Mouse (Mus musculus): ENCODE results near the gene Etl4. TPM values are rescaled to one million over a fixed set of nuclear protein-coding genes. Genes with fewer than 3 reads are reported as not detected.

Gene Etl4
- 0.26 and 3.1 TPM in 2 replicates for total RNA-seq (2014; fragmentation: Nextera tagmentation)
- total RNA-seq (2017) = 0.82 TPM in 1 of 2 replicates, not detected in the other

DNA sequence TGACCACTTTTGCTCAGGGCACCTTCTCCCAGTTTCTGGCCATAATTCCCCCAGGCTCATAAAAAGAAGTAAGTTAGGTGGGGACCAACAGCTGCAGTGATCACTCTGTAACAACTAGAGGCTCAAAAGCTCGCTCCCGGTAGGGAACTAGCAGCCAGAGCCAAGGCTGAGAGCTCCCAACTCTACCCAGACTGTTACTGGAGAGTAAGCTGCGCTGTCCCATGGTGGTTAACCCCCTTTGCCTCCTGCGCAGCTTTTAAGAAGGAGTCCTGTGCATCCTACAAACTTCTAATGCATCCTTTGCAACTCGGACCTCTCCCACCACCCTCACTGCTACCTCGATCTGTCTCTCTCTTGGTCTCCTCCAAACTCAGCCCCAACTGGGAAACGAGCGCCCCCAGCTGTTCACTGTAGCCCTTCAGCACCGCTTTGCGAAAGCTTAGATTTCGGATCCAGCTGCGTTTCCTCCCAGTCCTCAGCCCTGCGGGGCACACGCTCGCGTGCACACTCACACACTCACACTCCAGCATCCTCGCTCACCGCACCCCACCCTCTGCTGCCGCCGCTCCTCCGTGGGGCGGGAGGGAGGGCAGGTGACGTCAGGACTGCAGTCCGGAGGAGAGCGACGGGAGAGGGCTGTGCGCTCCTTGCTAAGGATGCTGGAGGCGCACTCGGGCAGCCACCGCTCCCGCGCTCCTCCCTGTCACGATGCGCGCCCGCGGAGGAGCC is at the start of gene Etl4:
TSS of gene Etl4 (plus strand) at position 610 of the 729 bp plus-strand sequence.
- peak; percentile 25 for ATAC-seq (replicated peaks; ENCODE audit: poor library complexity, severe bottlenecking)

DNA sequence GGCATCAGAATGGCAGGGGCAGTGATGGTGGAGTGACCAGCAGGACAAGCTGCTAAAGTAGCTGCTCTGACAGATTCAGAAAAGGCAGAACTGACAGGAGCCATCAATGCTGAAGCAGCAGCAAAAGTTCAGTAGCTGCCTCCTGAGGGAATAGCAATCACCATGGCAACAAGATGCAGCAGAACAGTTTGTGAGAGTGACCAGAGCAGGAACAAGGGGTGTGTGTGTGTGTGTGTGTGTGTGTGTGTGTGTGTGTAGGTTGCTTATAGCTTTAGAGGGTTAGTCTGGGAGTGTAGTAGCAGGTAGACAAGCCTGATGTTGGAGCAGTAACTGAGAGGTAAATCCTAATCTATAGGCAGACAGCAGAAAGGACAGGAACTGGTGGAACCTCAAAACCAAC is 40.4 kb upstream of the Etl4 start:
- no peak for ATAC-seq (replicated peaks; ENCODE audit: poor library complexity, severe bottlenecking)

DNA sequence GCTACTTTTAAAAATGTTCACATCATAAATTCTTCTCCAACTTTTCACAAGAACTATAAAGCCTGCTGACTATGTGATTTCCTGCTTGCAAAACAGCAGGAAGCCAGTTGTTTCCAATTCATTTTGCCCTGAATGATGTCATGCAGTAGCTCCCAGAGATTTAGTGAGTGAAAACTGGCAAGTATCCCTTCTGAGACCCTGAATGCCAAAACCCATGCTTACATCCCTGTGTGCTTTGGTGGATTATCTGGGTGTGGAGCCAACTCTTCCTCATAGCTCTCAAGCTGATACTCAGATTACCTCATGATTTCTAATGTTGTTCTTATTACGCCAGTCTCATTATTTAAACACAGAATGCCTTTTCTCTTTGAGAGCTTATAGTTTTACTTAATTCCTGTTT is 37.7 kb upstream of the Etl4 start:
- ATAC-seq (replicated peaks; ENCODE audit: poor library complexity, severe bottlenecking) = no peak

DNA sequence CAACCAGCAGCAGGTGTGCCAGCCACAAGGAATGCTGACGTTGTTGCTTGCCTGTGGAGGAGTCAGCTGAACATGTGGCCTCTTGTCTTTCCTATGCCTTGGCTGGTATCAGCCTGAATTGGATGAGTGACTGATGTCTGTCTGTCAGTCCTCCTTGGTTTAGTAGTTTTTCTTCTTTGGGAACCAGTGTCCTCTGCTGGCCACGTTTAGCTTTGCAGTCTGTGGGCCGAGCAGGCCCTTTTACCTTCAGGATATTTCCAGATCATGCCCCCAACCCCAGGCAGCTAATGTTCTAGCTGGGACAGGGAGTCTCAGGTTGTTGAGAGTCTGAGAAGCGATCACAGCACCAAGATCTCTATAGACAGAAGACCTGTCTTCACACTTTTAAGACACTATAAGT is 18.7 kb upstream of the Etl4 start:
- ATAC-seq (replicated peaks; ENCODE audit: poor library complexity, severe bottlenecking) = no peak

DNA sequence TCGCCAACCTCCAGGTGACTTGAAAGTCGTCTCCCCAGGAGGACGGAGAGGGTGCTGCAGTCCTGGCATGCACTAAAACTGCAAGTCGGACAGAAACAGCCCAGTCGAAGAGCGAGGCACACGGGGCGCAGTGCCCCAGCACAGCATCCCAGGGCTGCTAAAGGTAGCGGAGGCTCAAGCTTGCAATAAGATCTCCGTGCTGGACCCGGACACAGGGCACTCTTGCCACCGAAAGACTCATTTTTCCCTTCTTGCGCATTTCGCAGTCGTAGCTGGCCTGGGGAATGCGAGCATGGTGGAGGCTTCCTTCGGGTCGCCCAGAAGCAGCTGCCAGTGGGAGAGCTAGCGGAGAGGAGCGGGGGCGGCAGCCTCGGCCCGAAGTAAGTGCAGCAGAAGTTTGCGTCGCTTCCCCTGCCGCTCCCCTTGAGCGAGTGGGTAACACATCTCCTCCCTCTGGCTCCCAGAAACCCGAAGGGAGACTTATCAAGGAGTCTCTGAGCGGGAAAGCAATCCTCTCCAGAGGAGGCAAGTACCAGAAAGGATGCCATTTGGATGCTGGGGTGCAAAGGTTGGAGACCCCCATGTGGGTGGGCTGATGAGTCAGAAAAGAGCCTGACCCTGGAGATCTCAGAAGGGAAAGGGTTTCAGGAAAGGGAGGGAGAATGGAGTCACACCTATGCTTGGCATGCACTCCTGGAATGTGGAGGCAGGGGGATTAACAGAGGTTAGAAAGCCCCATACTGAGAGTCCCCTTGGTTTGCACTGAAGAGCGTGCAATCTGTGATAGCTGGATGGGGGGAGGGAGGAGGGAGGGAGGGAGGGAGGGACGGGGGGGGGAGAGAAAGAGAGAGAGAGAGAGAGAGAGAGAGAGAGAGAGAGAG is 560 bp downstream of the Etl4 start:
- ATAC-seq (replicated peaks; ENCODE audit: poor library complexity, severe bottlenecking) = peak; percentile 9; the same call in 1 of the 2 replicates

DNA sequence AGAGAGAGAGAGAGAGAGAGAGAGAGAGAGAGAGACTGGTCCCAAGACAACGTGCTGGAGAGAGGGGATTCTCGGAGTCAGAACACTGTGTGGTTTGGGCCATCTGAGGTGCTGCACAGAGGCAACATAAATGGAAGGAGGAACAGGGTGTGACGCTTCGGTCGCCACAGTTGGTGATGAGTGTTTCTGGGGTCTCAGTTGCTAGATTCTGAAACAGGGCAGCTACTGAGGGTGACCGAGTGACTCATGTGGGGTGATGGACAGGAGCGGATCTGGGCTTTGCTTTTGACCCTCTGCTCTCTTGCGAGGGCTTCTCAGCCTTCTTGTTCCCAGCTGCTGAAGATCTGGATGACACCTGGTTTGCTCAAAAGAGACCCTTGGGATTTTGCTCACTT is 1.2 kb downstream of the Etl4 start:
- no peak for ATAC-seq (replicated peaks; ENCODE audit: poor library complexity, severe bottlenecking)

DNA sequence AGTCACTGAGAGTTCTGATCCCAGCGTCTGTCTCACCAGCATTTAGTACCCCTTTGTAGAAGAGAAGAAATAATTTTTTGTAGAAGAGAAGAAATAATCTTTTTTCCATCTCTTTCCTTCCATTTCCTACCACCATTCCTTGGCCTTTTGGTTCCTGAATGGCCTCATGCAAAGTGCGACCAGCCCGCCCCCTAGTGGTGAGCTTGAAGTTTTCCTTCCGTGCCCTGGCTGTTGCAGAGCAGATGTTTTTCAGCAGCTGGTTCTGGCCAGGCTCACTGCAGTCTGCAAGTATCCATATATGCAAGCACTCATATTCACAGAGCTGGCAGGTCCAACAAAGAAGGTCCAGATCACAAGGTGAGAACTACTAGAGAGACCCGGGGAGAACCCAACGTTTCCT is 9.6 kb downstream of the Etl4 start:
- ATAC-seq (replicated peaks; ENCODE audit: poor library complexity, severe bottlenecking) = no peak; the same call in 1 of the 2 replicates

DNA sequence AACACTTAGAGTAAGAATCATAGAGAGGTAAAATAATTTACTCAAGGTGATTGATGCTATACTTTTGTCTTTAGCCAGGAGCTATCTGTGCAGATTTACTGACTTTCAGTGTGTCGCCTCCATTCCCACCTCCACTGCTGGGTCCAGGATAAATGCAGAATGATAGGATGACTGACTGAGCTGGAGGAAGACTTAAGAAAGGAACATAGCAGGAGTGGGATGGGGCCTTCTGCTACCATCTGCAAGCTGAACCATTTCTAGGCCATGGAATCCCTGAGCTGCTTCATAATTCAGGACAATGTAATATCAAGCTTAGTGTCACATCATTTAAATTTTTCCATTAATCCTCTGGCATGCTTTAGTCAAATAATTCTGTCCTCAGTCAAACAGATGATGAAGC is 20.4 kb downstream of the Etl4 start:
- ATAC-seq (replicated peaks; ENCODE audit: poor library complexity, severe bottlenecking) = no peak

DNA sequence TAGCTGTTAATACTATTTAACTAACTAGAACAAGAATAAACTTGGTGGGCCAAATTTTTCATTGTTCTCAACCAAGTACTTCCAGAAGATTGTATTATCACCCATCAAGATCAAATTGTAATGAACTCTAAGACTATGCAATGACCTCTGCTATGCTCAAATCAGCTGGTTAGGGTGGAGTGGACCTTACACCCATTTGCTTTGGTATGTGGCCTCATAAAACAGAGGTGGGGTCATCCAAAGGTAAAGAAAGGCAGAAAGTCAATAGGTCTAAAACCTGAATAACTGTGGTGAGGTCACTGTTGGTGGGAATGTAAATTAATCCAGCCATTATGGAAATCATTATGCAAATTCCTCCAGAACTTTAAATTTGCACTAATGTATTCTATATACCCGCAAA is 24.3 kb downstream of the Etl4 start:
- no peak for ATAC-seq (replicated peaks; ENCODE audit: poor library complexity, severe bottlenecking)

DNA sequence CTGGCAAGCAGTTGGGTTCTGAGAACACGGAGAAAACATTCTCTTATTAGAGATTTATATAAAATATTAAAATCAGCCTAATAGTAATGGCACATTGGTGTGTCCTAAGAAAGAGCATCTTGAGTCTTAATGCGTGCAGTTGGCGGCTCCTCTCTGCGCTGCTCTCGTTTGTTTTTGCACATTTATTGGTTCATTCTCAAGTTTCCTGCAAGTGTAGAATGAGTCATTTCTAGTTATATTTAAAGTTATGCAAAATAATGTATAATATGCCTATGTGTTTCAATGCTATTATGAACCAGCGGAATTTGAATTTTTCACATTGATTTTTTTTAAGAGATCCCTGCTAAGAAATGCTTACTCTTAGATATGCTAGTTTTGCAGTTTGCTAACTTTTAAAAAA is 35.6 kb downstream of the Etl4 start:
- ATAC-seq (replicated peaks; ENCODE audit: poor library complexity, severe bottlenecking) = no peak

DNA sequence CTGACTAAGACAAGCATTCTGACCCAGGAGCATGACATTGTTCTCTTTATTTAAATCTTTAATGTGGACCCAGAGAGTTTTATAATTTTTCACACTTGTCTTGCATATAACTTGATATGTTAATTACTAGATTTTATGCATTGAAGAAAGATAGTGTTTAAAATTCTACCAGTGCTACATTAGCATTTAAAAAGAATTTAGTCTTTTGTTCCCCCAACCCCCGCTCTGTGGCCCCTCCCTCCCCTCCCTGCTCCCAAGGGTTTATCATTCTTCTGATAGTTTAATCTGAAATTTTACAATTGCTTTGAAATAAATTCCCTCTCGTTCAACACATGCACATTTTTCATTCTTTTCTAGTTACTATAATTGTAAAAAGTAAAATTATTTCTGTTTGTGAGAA is 43.4 kb downstream of the Etl4 start:
- ATAC-seq (replicated peaks; ENCODE audit: poor library complexity, severe bottlenecking) = no peak

DNA sequence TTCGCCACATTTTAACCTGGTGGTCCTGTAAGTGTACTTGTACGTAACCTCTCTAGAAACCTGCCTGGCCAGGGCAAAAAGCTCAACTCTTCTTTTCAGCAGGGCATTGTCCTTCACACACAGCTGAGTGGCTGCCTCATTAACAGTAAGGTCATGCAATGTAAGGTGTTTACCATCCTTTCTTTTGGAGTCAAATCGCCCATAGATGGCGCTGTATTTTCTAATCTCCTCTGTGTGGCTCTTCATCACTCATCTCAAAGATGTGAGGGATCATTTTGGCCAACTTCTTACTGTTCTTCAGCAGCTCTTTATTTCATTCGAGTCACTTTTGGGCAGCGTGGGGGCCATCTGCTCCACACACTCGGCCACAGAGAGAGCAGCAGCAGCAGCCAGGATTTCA is 56.9 kb downstream of the Etl4 start:
- ATAC-seq (replicated peaks; ENCODE audit: poor library complexity, severe bottlenecking) = no peak

DNA sequence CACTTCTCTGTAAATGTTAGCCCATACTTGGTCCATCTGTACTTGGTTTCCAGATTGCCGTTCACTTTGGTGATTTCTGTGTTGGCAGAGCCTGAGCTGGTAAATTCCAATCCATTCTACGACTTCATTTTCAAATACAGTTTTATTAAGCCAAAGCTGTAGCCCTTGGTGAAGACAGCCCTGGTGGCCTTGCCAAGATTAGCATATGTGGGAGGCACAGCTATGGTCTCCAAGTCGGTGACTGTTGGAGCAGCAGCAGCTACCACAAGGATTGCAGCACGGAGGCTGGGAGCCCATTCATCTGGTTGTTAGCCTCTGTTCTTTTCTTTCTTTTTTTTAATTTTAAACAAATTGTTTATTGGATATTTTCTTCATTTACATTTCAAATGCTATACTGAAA is 128.1 kb downstream of the Etl4 start:
- no peak for ATAC-seq (replicated peaks; ENCODE audit: poor library complexity, severe bottlenecking)

DNA sequence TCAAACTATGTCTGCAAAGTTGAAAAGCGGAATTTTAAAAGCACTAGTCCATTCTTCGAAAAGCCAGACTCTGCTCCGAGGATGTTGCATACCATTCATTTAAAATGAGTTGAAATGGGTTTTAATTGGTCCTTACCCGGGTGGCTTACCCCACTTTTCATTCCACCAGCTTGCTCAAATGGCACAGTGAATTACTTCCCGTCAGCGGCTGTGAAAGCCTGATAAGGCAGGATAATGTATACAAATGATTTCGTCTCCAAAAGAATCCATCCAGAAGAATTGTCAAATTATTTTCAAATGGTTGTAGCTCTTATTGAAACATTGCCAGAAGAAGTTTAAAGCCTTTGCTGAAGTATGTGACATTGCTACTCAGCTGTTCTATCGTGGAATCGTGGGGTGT is 162.8 kb downstream of the Etl4 start:
- ATAC-seq (replicated peaks; ENCODE audit: poor library complexity, severe bottlenecking) = no peak

DNA sequence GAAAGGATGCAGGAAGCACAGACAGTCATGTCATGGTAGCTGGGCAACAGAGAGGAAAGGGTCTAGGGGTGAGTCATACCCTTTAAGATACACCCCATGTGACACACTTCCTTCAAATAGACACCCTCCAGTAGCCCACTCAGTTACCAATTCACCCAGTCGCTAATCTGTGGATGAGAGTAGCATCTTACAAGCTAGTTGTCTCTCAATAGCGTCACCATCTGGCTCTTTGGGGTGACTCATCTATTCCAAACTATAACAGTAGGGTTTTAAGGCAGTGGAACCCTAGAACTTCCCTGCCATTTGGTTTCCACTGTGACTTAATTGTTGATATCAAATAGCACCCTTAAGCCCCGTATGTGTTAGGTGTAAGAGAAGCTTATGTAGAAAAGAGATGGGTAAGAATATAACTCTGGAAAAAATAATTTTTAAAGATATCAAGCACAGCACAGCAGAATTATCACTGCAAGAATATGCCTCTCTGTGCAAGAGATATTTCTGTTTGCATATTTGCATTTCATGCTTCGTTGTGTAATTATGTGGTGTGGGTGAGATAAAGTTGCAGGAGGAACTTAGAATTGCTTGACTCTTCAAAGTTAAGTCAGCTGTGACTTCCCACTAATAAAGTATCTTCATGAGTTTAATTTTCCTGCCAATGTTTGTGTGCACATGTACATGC is 166.7 kb downstream of the Etl4 start:
- ATAC-seq (replicated peaks; ENCODE audit: poor library complexity, severe bottlenecking) = no peak

DNA sequence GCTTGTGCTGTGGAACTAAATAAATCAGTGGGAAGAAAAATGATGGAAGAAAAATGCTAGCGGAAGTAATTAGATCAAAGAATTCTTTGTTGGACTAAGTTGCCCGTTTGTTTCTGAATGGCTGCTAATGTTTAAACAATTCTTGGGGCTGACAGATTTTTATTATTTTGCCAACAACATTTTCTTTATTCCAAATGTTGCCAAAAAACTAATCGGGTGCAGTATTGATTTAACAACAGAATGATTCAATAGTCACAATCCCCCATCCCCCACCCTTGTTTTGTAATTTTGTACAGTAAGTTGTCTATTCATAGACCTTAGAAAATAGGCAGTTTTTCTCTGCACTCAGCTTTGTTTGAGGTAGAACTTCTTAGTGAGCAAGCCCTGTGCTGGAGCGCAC is 175.2 kb downstream of the Etl4 start:
- ATAC-seq (replicated peaks; ENCODE audit: poor library complexity, severe bottlenecking) = no peak

DNA sequence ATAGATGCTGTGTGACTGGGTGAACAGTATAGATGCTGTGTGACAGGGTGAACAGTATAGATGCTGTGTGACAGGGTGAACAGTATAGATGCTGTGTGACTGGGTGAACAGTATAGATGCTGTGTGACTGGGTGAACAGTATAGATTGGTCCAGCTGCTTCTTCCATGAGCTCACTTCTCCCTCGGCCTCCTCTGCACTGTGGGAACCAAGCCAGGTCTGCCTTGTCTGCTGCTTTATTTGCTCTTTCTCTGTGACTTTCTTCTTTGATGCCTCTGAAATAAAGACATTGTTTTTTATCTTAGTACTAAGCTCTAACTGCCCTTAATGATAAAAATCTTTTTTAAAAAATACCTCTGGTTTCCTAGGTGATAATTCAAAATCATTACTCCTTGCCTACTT is 195.9 kb downstream of the Etl4 start:
- no peak for ATAC-seq (replicated peaks; ENCODE audit: poor library complexity, severe bottlenecking)

DNA sequence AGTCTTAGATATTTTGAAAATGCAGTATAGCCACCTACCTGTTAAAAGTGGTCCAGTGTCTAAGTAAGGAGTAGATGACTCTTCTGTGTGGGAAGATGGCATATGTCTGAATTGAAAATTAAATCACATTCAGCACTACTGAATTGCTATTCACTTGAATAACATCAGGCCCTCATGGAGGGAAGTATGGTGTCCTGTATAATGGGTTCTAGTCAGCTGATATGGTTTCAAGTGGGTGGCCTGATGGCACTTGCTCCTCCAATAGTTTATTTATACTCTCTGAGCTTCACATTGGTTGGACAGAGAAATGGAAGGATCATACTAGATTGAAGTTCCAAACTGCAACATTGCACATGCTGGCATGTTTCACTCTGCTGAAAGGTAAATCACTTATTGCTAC is 202.1 kb downstream of the Etl4 start:
- ATAC-seq (replicated peaks; ENCODE audit: poor library complexity, severe bottlenecking) = no peak

DNA sequence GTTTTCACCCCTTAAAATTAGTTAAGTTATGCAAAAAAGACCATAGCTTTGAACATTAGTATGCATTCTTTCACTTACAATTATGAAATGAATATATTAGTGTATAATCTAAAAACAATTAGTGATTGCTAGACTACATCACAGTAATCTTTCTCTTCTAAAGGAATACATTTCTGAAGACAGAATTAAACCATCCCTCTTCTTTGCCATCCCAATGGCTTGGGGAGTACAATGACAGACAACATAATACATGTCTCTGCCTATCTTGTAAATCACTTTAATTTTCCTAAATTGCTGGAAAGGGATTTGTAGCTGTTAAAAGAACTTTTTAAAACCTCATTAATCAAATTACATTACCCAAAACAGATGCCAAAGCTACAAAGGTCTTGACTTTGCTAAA is 216.3 kb downstream of the Etl4 start:
- ATAC-seq (replicated peaks; ENCODE audit: poor library complexity, severe bottlenecking) = no peak

DNA sequence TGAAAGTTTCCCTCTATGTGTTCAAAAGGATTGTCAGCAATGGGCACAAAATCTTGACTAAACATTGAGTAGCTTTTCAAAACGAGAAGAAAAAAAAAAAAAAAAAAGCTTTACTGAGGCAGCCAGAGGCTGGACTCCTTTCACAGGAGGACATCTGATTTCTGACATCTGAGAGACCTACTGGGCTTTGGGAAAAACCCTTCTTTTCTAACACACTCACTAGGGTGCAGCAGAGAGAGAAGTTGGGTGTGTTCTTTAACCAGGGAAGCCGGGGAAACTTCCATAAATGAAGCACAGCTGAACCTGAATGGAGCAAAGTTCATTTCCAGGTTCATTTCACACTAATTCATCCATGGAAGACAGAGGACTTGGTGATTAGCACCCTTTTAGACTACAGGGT is 222.2 kb downstream of the Etl4 start:
- no peak for ATAC-seq (replicated peaks; ENCODE audit: poor library complexity, severe bottlenecking)

DNA sequence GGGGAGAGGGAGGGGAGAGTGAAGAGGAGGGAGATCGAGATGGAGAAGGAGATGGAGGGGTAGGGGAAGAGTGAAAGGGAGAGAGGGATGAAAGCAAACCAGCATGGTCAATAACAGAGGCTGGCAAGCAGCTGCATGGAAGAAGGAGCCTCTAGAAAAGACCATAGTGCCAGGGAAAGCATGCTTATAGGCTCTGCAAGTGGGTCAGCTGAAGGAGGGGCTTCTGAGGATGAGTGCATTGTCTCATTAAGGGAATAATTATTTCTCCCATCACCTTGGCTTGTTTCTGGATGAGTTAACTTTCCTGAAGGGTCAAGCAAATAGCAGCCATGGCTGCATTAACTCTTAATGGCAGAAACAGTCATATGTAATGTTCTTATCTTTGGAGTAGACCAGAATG is 228.8 kb downstream of the Etl4 start:
- no peak for ATAC-seq (replicated peaks; ENCODE audit: poor library complexity, severe bottlenecking)

All from granulocyte monocyte progenitor cell, adult 5-6 weeks (primary cell).